Mouse (Mus musculus): ENCODE results near the gene Gm9780.
"Not testable (repeated sequence)": the region's sequence is repeated elsewhere in the genome, so short reads cannot be mapped to it uniquely, and the experiment has no call there.

Gm9780 gene

DNA sequence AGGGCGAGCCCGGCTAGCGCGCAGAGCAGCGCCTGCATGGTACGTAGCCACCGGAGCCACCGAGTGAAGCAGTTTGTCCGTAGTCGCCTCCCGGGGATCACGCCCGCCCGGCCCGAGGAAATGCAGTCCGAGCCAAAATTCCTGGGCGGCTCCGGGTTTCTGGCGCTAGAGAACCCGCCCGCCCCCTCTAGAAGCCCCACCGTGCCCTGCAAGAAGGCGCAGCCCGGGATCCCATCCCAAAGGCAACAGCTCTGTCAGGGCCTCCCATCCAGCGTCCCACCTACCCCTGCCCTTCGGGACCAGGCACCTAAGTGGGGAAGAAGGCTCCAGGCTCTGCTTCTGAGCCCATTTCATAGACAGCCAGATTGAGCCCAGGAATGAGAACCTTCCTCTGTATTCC, at the start of gene Gm9780:
TSS of gene Gm9780 (minus strand) at position 101 of the 400 bp plus-strand sequence.
- not testable (repeated sequence) for DNase-seq

DNA sequence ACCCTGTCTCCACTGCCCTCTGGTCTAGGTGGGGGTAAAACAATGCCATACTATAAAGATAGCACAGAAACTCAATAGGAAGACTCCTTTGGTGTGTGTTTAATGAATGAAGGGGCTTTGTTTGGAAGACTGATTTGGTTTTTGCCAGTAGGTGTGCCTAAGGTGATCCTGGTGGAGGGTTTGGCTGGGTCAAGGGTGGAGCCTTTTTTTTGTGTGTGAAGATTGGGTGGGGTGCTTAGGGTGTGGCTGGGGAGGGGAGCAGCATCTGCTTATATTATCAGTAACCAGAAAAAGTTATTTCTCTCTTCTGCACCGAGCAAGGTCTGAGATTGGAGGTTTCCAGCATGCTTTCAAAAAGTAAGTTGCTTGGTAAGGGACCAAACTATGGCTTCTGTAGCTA, 39.5 kb upstream of the Gm9780 start, which contains the start of gene Cphx3:
TSS of gene Cphx3 (plus strand) at position 301 of the 400 bp plus-strand sequence.
- DNase-seq, result not testable (repeated sequence)

DNA sequence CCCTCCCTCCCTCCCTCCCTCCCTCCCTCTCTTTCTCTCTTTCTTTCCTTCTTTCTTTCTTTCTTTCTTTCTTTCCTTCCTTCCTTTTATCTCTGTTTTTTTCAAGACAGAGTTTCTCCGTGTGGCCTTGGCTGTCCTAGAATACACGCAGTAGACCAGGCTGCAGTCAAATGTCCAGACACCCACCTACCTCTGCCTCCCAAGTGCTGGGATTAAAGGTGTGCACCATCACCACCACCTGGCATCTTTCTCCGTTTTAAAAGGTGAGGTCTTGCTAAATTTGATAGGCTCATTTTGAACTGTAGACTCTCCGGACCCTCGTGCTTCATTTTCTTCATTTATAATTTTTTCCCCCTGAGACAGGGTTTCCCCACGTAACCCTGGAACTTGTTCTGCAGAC, 38.7 kb upstream of the Gm9780 start, which contains the start of gene Cphx2:
TSS of gene Cphx2 (plus strand) at position 301 of the 400 bp plus-strand sequence.
- not testable (repeated sequence) for DNase-seq

DNA sequence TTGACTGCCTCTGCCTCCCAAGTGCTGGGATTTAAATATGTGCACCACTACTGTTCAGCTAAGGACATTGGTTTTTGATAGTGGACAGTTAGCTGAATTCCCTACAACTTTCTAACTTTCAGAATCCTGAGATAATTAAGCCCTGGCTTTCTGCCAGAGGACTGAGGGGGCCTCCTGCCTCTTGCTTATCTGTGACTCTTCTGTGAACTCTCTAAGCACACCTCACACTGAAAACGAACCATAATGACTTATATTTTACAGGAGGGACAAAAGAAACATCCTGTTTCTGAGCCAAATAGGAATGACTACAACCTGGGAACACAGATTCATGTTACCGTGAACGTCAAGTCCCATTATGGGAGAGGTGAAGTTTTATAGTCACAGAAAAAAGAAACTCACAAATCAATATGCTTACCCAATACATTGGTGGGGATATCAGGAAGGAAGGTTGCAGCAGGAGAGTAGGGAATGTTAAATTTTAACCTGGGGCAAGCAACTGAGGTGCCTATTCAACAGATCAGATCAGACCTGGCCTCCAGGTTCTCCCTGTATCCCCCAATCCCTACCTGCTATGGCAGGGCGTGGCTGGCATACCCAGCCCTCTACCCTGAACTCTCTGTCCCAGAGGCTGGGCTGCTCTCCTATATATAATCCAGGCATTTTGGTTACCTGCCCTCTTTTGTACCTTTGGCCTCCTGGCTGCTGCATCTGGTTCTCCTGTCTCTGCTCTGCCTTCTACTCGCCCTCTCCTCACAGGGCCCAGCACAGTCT, 34.3 kb upstream of the Gm9780 start:
- DNase-seq, result not testable (repeated sequence)

DNA sequence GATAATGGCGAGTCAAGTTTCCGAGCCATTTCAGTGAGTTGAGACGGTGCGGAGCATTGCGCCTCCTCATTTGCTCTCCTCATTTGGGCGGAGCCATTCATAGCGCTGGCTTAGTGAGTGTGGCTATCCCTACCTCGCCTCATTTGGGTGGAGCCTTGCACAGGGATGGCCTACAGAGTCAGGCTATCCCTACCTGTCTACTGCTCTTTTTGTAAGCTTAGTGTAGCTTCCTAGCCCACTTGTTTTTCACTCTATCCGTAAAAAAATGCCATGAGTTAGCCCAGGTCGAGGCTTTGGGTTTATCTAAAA, 24.8 kb upstream of the Gm9780 start, which contains the start of gene Tmem254c:
TSS of gene Tmem254c (minus strand) at position 31 of the 309 bp plus-strand sequence.
- DNase-seq, result not testable (repeated sequence)

DNA sequence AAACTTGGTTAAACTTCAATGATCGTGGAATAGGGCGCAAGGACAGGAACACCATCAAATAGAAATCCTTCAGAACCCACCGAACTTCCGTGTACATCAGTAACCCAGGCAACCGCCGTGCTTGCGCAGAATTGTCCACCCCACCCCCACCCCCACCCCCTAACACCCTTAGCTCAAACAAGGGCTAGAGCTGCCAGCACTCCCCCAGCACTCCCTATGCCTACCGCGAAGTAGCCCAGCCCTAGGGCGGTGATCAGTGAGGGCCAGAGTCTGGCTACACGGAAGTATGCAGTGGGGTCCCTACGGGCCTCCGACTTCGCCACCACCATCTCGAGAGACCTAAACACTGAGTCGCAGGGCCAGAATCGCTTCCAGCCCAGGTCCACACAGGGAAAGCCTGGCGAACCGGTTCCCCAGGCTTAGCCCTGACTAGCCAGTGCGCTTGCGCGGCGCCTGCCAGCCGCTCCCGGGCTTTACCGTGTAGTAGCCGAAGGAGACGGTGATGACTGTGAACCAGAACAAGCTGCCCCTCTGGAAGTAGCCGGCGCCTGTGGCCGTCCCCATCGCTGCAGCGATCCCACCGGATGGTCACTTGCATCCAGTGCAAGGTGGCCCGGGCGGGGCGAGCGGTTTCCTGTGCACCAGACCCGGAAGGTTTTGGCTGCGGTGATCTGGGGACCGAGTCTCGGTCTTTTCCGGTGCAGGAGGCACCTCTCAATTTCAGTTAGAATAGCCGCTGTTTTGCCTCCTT, 24.2 kb upstream of the Gm9780 start:
- not testable (repeated sequence) for DNase-seq

DNA sequence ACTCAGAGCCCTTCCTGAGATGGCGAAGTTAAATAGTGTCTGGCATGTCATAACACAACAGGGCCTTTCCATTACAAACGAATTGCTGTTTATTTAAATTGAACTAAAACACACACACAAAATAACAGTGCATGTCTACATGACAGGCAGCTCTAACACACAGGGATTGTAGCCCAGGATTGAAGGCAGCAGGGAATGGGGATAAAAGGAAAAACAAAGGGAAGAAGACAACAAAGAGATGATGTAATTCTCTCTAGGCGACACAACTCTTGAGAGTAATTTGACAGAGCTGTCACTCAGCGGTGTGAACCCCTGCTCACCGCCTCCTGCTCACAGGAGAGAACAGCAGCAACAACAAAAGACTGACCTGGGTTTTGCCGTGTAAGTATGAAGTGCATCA, 16.9 kb upstream of the Gm9780 start:
- DNase-seq, result not testable (repeated sequence)

DNA sequence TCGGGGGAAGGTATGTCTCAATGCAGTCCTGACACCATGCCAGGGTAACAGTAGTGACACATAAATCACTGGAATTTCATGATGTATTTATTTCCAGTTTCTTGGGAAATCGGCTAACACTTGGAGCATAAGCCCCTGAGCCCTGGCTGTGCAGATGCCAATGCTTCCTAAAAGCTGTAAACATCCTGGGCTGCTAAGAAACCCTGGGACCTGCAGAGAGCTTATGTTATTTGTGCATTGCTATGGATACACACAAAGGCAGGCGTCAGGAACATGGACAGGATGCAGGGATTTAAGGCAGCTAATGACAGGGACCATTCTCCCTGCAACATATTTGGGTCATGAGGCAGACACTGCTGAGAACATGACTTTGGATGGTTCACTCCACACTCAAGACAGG, 15.7 kb upstream of the Gm9780 start:
- not testable (repeated sequence) for DNase-seq

DNA sequence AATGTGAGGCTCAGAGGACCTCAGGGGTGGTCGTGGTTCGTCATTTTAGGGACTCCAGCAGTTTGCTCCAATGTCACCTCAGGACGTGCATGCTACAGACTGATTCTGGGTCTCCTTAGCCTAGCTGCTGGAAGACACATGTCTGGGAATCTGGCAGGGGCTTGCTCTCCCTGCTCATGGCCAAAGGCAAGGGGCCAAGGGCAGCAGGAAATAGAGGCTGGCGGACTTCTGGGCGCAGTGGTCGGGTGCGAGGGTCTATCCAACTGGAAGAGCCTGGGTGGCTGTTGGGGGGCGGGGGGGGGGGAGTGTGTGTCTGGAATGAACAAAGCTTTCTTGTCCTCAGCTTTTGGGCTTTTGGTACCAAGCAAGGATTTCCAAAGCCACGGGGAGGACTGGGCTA, 6.3 kb upstream of the Gm9780 start:
- DNase-seq, result not testable (repeated sequence)

DNA sequence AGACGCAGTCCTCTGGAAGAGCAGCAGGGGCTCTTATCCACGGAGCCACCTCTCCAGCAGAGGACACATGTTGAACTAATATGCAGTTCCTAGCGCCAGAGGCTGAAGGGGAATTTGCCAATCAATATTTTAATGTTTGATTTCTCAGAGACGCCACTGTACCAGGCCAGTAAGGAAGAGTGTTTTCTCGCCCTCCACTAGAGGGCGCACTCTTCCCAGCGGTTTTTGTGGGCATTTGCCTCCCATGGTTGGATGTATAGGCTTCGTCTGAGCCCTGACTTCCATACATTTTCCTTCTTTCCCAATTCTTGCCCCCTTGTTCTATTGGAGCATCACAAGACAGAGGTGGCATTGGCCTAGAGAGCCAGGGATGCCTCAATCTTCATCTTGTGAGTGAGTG, 4.5 kb upstream of the Gm9780 start:
- DNase-seq, result not testable (repeated sequence)

DNA sequence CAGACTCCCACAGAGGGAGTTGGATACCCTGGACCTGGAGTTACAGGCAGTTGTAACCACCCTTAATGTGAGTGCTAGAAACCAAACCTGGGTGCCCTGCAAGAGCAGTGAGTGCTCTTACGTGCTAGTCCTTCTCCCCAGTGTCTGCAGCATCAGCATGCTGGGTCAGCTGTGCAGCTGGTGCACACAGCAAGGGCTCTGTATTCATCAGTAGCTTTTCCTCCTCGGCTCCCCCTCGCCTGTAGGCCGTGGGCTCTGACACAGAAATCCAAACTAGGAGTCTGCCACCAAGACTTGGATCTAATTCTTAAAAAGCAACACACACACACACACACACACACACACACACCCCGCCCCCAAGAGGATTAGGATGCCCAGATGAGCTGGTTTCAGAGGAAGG, 2.5 kb upstream of the Gm9780 start:
- DNase-seq, result not testable (repeated sequence)

DNA sequence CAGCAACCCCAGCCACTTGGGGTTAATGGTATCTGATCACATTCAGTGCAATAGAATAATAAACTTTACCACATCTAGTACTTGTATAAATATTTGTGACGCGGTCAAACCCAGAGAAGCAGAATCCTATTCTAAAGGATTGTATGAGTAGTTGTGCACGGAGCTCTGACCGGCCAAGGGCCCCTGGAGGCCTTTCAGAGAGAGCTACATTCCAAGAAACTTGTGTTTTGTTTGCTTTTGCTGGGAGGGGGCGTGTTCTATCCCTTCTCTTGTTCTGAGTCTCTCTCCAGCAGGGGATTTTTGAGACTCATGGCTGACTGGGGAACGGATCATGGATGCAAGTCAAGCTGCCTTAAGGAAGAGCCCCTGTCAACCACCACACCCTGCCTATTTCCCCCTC, 7.1 kb downstream of the Gm9780 start:
- not testable (repeated sequence) for DNase-seq

DNA sequence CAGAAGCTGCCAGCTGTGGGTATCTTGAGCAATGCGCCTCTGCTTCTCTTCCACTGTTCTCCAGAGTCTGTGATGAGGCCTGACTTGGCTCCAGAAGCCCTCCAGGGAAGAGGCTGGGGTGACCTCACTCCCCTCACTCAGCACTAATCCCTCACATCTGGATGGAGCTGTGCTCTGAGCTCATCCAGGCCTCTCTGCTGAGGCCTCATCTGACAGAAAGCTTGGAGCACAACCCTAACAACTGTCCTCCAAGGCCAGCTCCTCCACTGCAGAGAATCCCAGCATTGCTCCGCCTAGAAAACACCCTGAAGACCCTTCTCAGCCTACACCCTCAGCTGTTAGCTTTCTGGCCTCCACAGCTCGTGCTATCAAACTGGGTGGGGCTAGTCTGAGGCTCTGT, 8.1 kb downstream of the Gm9780 start:
- DNase-seq, result not testable (repeated sequence)

DNA sequence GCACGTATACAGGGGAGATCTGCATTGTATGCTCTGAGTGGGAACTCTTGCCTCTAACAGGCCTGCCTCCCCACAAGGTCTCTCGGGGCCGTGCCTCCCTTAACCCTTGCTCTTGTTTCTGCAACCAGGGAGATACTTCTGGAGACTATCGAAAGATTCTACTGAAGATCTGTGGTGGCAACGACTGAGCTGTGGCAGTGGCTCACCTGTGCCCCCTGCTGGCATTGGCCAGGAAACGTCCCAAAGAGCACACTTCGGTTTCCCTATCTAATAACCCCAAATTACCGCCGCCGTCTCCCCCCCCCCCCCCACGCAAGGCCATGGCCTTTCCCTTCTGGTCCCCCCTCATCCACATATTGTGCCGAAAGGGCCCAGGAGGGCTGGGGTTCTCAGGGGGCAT, 16.9 kb downstream of the Gm9780 start:
- not testable (repeated sequence) for DNase-seq

DNA sequence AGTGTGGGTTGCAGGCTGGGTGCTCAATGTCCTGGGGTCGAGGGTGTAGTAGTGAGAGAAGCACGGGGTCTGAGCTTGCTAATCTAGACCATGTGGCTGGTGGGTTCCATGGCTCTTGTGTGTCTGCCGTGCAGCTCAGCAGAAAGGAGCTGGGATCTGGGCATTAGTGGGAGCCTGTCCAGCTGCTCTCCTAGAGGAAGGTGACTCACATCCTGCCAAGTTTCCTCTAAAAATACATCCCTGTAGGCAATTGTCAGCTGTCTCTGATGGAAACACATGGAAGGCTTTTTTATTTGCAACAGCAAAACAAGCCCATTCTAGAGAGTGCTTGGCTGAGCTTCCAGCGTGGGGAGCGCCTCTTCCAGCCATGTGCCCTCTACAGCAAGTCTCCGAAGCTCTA, 19.7 kb downstream of the Gm9780 start:
- not testable (repeated sequence) for DNase-seq

DNA sequence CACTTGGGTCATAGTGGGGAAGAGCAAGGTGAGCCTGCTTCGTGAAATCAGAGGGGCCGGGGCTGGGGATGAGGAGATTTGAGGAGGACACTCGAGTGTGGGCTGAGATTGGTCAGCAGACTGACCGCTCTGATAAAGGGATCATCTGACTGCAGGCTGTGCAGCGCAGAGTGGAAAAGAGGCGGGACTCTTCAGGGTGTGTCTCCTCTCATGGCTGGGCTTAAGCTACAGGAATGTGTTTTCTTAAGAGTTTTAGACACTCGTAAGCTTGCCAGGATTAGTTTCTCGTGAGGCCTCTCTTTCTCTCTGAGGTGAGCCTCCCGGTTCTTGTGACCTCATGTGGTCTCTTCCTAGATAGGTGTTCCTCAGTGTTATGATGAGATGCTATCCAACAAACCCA, 21.0 kb downstream of the Gm9780 start:
- not testable (repeated sequence) for DNase-seq

DNA sequence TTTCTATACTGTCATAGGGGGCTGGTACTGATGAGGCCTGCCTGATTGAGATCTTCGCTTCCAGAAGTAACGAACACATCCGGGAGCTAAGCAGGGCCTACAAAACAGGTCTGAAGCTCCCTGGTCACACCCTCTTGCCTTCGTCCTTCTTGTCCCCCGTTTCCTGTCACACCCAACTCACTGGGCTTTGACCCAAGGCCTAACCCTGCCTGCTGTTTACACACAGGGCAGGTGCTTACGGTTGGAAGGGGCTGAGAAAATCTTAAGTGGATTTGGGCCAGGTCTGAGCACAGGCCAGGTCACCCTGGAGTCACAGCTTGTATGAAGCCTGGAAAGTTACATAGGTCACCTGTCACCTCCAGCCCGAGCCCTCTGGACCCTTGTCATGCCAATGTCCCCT, 26.1 kb downstream of the Gm9780 start:
- DNase-seq, result not testable (repeated sequence)

DNA sequence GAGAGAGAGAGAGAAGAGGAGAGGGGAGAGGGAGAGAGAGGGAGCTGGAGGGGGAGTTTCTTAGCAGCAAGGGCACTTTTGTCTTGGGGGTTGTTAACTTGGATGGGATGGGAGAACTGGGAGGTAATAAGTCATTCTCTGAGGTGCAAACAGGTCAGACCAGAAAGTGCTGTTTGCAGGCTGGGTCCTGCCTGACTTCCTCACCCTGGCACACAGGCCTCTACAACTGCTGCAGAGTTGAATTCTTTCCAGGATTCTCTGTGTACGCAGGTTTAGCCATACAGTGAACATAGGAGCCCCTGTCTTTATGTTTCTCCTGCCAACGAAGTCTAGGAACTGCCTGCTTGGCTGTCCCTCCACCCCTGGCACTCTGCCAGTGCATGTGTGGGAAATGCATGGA, 35.0 kb downstream of the Gm9780 start:
- DNase-seq, result not testable (repeated sequence)

DNA sequence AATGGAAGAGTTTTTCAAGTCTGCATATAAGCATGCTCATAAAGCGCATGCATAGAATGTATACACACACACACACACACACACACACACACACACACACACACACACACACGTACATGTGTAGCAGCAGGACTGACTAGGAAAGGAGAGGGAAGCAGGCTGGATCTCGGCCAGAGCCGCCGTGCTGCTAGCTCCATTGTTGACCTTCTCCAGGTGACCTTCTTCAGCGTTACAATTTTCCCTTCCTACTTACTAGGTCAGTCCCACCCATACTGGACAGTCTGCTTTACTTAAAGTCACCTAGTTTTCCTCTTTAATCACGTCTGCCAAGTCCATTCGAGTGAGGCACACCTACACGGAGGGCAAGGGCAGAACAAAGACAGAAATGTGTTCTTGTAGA, 60.6 kb downstream of the Gm9780 start:
- peak; percentile 0 for DNase-seq

DNA sequence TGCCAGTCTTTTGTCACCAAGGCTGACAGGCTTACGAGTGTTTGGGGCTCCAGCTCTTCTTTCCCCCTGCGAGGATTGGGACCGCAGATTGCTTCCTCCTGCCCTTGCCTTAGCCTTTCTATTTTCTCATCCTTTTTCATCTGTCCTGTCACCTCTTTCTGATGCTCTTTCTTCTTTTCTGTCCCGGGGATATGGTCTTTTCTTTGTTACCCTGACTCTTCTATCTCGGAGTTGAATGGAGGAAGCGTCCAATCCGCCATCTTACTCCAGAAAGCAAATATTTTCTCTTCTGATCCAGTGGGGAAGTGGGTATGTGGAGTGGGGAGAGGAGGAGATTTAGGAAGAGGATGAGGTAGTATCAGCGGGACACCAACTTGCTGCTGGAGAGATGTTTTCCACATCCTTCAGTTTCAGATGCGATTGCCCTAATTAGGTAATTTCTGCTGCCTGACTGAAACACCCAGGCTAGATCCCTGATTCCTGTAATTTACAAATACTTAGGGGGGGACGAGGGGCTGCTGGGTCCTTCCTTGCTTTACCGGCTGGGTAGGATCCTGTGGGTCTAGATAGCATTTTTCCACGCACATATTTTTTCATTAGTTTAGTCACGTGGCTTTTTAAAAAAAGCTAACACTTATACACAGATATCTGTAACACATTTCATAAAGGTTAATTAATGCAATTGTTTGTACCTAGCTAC, 63.1 kb downstream of the Gm9780 start:
- peak; percentile 68 for DNase-seq

DNA sequence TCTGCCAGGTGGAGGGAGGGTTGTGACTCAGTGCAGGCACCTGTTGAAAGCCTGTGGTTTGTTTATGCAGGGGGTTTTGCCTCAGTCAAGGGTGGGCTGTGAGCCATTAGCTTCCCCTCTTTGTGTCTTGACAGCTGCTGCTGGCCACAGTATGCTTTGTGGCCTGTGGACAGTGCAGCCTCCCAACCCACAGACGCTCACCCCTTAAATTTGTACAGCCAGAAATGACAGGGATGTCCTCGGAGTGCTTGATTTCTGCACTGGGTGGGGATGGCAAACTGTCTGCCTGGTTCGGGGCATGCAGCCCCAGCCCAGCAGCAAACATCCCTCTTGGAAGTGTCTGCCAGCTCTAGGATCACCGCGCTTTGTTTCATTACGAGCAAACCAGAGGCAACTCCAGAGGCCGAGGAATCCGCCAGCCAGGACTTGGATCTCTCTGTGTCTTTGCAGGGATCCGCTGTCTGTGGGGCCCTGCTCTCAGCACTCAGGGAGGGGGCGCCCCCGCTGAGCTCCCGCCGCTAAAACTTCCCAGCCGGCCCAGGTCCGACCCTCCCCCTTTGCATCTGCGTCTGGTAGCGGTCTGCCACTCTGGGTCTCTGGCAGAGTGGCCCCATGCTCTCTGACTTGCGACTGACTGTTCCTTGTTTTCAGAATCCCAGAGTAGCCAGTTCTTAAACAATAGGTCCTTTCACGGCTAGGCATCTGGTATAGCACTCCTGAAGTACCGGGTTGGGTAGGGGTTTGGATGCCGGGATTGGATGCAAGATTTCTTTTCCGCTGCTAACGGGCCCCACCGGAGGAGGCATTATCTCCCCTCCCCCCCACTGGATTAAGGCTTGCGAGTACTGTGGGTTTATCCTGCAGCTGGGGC, 63.9 kb downstream of the Gm9780 start, which contains the start of gene Duxbl1:
TSS of gene Duxbl1 (plus strand) at position 207 of the 871 bp plus-strand sequence.
- not testable (repeated sequence) for DNase-seq
